Mouse (Mus musculus): ENCODE data around the gene Supt7l.

The Supt7l gene

GRCm38 (mm10) chr5:31492031-31492430, 35.6 kb downstream of the Supt7l start:
- peak; percentile 53 for DNase-seq (ENCODE audit: low read depth, low spot score)

- DNase-seq (ENCODE audit: low read depth, low spot score) = peak; percentile 95
Observed at GRCm38 (mm10) chr5:31489116-31489769, 38.4 kb downstream of the Supt7l start.

- no peak for DNase-seq (ENCODE audit: low read depth, low spot score)
Observed at GRCm38 (mm10) chr5:31487889-31488288, 39.7 kb downstream of the Supt7l start.

GRCm38 (mm10) chr5:31485440-31485839, 42.2 kb downstream of the Supt7l start, which contains the start of gene 4930548H24Rik:
Gene 4930548H24Rik (plus strand): TSS chr5:31485740.
- DNase-seq (ENCODE audit: low read depth, low spot score) = no peak

- DNase-seq (ENCODE audit: low read depth, low spot score) = no peak
Observed at GRCm38 (mm10) chr5:31480536-31480935, 47.1 kb downstream of the Supt7l start.

- DNase-seq (ENCODE audit: low read depth, low spot score) = peak; percentile 79
Observed at GRCm38 (mm10) chr5:31470334-31470733, 57.3 kb downstream of the Supt7l start.

GRCm38 (mm10) chr5:31469711-31470110, 57.9 kb downstream of the Supt7l start:
- DNase-seq (ENCODE audit: low read depth, low spot score) = no peak

GRCm38 (mm10) chr5:31467798-31468197, 59.8 kb downstream of the Supt7l start:
- DNase-seq (ENCODE audit: low read depth, low spot score) = no peak
